Mouse (Mus musculus): ENCODE results near the gene H2-D1. TPM values are rescaled to one million over a fixed set of nuclear protein-coding genes. Genes with fewer than 3 reads are reported as not detected.
"Not testable (repeated sequence)": the region's sequence is repeated elsewhere in the genome, so short reads cannot be mapped to it uniquely, and the experiment has no call there.

The H2-D1 gene
- total RNA-seq, 2 experiments from 2014 or later = 15.2 to 17.5 TPM

- not testable (repeated sequence) for DNase-seq (ENCODE audit: low spot score in 2 of 2)
These were observed 37.9 kb downstream of the H2-D1 start for GRCm38 (mm10) chr17:35300261-35300945.

GRCm38 (mm10) chr17:35301645-35302258 lies 39.2 kb downstream of the H2-D1 start:
- DNase-seq (ENCODE audit: low spot score in 2 of 2) = peak; percentile 94 to 96

GRCm38 (mm10) chr17:35303271-35303670 lies 40.7 kb downstream of the H2-D1 start:
- DNase-seq (ENCODE audit: low spot score in 2 of 2) = no peak

DNA sequence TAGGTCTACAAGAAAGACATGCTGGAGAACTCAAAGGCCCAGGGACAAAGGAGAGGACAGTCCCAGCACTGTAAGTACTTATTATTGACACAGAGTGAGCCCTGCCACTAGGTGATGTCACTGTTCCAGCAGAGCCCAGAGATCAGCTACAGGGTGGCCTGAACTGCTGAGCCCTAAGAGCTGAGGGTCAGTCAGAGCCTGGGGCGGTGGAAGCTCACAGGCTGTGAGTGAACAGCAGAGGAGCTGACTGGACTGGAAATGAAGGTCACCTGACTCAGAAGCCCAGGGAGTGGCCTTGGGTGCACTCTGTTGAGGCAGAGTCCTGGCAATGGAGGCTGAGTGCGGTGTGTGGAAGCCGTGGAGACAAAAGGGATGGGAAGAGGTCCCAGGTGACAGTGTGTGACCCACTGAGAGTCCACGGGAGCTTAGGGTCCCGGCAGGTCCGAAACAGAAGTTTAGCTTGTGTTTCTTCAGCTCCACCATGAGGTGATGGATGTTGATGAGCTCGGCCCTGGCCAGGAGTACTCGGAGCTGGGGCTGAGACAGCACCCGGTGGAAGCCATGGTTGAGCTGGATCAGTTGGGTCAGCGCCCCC lies 41.3 kb downstream of the H2-D1 start:
- no peak for DNase-seq (ENCODE audit: low spot score in 2 of 2)

DNA sequence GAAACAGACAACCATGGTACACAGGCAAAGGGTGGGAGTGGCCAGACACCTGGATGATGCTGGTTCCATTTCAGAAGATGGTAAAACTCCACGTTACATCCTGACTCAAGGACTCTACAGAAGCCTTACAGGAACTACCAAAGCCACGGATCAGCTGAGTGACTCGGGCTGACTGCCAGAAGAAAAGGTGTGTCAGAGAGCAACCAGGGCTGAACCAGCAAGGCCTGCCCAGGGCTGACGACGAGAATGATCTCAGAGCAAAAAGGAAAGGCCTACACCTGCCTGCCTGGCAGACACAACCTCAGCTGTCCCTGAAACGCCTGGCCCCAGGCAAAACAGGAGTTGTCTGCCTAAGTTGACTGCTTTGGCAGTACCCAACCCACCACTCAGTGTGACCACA lies 41.9 kb downstream of the H2-D1 start:
- no peak for DNase-seq (ENCODE audit: low spot score in 2 of 2)

DNA sequence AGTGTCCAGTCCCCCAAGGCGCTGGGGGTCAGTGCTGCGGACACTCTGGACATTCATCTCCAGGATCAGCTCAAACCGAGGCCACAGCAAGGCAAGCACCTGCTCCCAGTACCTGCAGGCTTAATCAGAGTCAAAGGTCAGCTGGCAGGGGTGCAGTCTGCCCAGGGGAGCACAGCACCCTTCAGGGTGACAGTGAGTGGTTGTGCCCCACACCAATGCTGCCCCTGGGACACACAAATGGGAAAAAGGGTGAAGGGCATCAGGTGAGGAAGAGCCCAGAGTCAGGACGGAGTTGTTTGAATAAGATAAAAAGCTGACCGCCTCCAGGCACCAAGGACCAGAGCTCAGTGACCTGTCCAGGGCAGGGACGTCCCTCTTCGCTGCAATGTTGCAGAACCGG lies 42.4 kb downstream of the H2-D1 start:
- not testable (repeated sequence) for DNase-seq (ENCODE audit: low spot score in 2 of 2)

Small RNA genes within 50 kb of the gene (microRNA-seq; reads per million reads assigned to microRNA genes)
- gene Mir6975 = 0.89 to 2.2 reads per million in 2 experiments
- gene Mir8094 = 0 to 0.39 reads per million in 2 experiments

Other genes with a start within 250 kb of the H2-D1 start
- gene Vwa7, start 246.2 kb upstream of the H2-D1 start, total RNA-seq (2021) = under 1 TPM; 0.16 to 0.30 TPM
- 1 to 10 TPM in 1 of 2 experiments, under 1 TPM in 1; 0.53 to 1.4 TPM for gene Sapcd1, start 234.7 kb upstream of the H2-D1 start, total RNA-seq (2021)
- 1 to 10 TPM in 1 of 2 experiments, under 1 TPM in 1; 0.91 to 1.4 TPM for gene Msh5, start 216.0 kb upstream of the H2-D1 start, total RNA-seq (2021)
- 10 to 100 TPM; 19.3 to 19.6 TPM for gene Clic1, start 212.8 kb upstream of the H2-D1 start, total RNA-seq (2021)
- gene Ddah2, start 203.7 kb upstream of the H2-D1 start, total RNA-seq (2021) = 10 to 100 TPM; 47.3 to 59.0 TPM
- not detected for gene Ly6g6c, start 197.3 kb upstream of the H2-D1 start, total RNA-seq (2021)
- not detected for gene Mpig6b, start 196.5 kb upstream of the H2-D1 start, total RNA-seq (2021)
- gene Ly6g6e, start 185.8 kb upstream of the H2-D1 start, total RNA-seq (2021) = 1 to 10 TPM; 2.8 to 3.5 TPM
- gene Ly6g6d, start 184.7 kb upstream of the H2-D1 start, total RNA-seq (2021) = 1 to 10 TPM in 1 of 2 experiments, under 1 TPM in 1; 0.78 to 1.6 TPM
- not detected for gene Ly6g6f, start 177.1 kb upstream of the H2-D1 start, total RNA-seq (2021)
- gene Abhd16a, start 173.5 kb upstream of the H2-D1 start, total RNA-seq (2021) = 10 to 100 TPM; 77.4 to 79.9 TPM
- gene Ly6g5c, start 154.5 kb upstream of the H2-D1 start, total RNA-seq (2021) = not detected
- gene Ly6g5b, start 147.3 kb upstream of the H2-D1 start, total RNA-seq (2021) = under 1 TPM; 0.58 to 0.82 TPM
- gene Gpank1, start 141.3 kb upstream of the H2-D1 start, total RNA-seq (2021) = 10 to 100 TPM; 10.7 to 14.6 TPM
- gene Csnk2b, start 140.7 kb upstream of the H2-D1 start, total RNA-seq (2021) = 100 to 1,000 TPM; 178 to 202 TPM
- gene D17H6S53E, start 136.4 kb upstream of the H2-D1 start, total RNA-seq (2021) = 10 to 100 TPM; 21.4 to 25.9 TPM
- gene Apom, start 130.7 kb upstream of the H2-D1 start, total RNA-seq (2021) = not detected
- 100 to 1,000 TPM; 284 to 308 TPM for gene Bag6, start 127.6 kb upstream of the H2-D1 start, total RNA-seq (2021)
- 100 to 1,000 TPM; 284 to 322 TPM for gene Prrc2a, start 97.8 kb upstream of the H2-D1 start, total RNA-seq (2021)
- 10 to 100 TPM; 10.3 to 10.5 TPM for gene Aif1, start 86.7 kb upstream of the H2-D1 start, total RNA-seq (2021)
- 10 to 100 TPM; 15.6 to 17.2 TPM for gene Lst1, start 74.3 kb upstream of the H2-D1 start, total RNA-seq (2021)
- 1 to 10 TPM in 1 of 2 experiments, under 1 TPM in 1; 0.74 to 1.2 TPM for gene Ltb, start 68.3 kb upstream of the H2-D1 start, total RNA-seq (2021)
- gene Tnf, start 60.7 kb upstream of the H2-D1 start, total RNA-seq (2021) = not detected
- gene Lta, start 57.4 kb upstream of the H2-D1 start, total RNA-seq (2021) = under 1 TPM; 0.43 to 0.71 TPM
- not detected for gene Gm16181, start 41.9 kb upstream of the H2-D1 start, total RNA-seq (2021)
- gene Atp6v1g2, start 29.1 kb upstream of the H2-D1 start, total RNA-seq (2021) = 100 to 1,000 TPM; 310 to 356 TPM
- 10 to 100 TPM; 14.2 to 15.5 TPM for gene Nfkbil1, start 26.9 kb upstream of the H2-D1 start, total RNA-seq (2021)
- gene Ddx39b, start 21.0 kb upstream of the H2-D1 start, total RNA-seq (2021) = 100 to 1,000 TPM; 257 to 272 TPM
- under 1 TPM in 1 of 2 experiments, not detected in 1; 0.74 TPM for gene H2-Q1, start 57.7 kb downstream of the H2-D1 start, total RNA-seq (2021)
- gene H2-Q2, start 79.5 kb downstream of the H2-D1 start, total RNA-seq (2021) = 1 to 10 TPM; 2.0 to 2.1 TPM
- gene H2-Q4, start 116.9 kb downstream of the H2-D1 start, total RNA-seq (2021) = 1 to 10 TPM; 1.2 to 1.8 TPM
- not detected for gene H2-Q6, start 162.1 kb downstream of the H2-D1 start, total RNA-seq (2021)
- gene H2-Q7, start 176.4 kb downstream of the H2-D1 start, total RNA-seq (2021) = under 1 TPM; 0.31 to 0.39 TPM
- gene H2-Q10, start 207.4 kb downstream of the H2-D1 start, total RNA-seq (2021) = under 1 TPM in 1 of 2 experiments, not detected in 1; 0.07 TPM
- gene Pou5f1, start 243.3 kb downstream of the H2-D1 start, total RNA-seq (2021) = under 1 TPM in 1 of 2 experiments, not detected in 1; 0.25 TPM

All from layer of hippocampus, postnatal 10 days (tissue).